Mouse (Mus musculus) hematopoietic stem cell, adult 5-6 weeks (primary cell): ENCODE data around the gene Cbx4. TPM values are rescaled to one million over a fixed set of nuclear protein-coding genes. Genes with fewer than 3 reads are reported as not detected.

Experiments used
- ATAC-seq, 2 experiments: fragments of 125-278 bp in 1 of 2; replicated peaks in 1 of 2; 2 replicates each; pipeline ENCODE4 v1.8.0; 2016 to 2017; ENCODE audit warnings: inconsistent platforms in 2 of 2, mild to moderate bottlenecking in 2 of 2, moderate number of reproducible peaks in 2 of 2, low read depth in 1 of 2, moderate TSS enrichment in 1 of 2; ENCODE audit not compliant: low FRiP score in 2 of 2, poor library complexity in 2 of 2, severe bottlenecking in 2 of 2, insufficient read depth in 1 of 2, low TSS enrichment in 1 of 2
- total RNA-seq: library from RNA; stranded (forward); fragments of 172-1452, 232-1000 nt; gene quantifications from 2 replicates; pipeline ENCODE4 v1.2.3, GENCODE M21; 2017

Gene Cbx4
- total RNA-seq, result 15.7 and 19.7 TPM in 2 replicates

- peak; percentile 65 to 72 for ATAC-seq
These were observed at the start of gene Cbx4 for GRCm38 (mm10) chr11:119086144-119086971. Gene Cbx4, minus strand, starts transcription at chr11:119086221.

- no peak for ATAC-seq
These were observed 48.6 kb upstream of the Cbx4 start for GRCm38 (mm10) chr11:119134586-119134985.

GRCm38 (mm10) chr11:119133437-119134221 is 47.6 kb upstream of the Cbx4 start:
- ATAC-seq, result peak; percentile 81 to 82

GRCm38 (mm10) chr11:119132198-119133035 is 46.4 kb upstream of the Cbx4 start:
- ATAC-seq, result no peak

GRCm38 (mm10) chr11:119130081-119130765 is 44.2 kb upstream of the Cbx4 start:
- ATAC-seq, result no peak

GRCm38 (mm10) chr11:119129281-119130058 is 43.4 kb upstream of the Cbx4 start:
- ATAC-seq, result no peak

- no peak for ATAC-seq
These were observed 42.8 kb upstream of the Cbx4 start for GRCm38 (mm10) chr11:119128668-119129280.

GRCm38 (mm10) chr11:119127686-119128473 is 41.9 kb upstream of the Cbx4 start:
- ATAC-seq, result peak; percentile 49 to 62

- ATAC-seq, result no peak
These were observed 41.1 kb upstream of the Cbx4 start for GRCm38 (mm10) chr11:119127147-119127546.

GRCm38 (mm10) chr11:119125929-119126861 is 40.2 kb upstream of the Cbx4 start:
- ATAC-seq, result peak in 1 of 2 experiments; percentile 10; a peak in 1 of 4 replicates

GRCm38 (mm10) chr11:119124536-119124935 is 38.5 kb upstream of the Cbx4 start:
- no peak for ATAC-seq

- ATAC-seq, result no peak
These were observed 37.7 kb upstream of the Cbx4 start for GRCm38 (mm10) chr11:119123522-119124319.

- peak; percentile 9 to 23; a peak in 1 of 4 replicates for ATAC-seq
These were observed 36.4 kb upstream of the Cbx4 start for GRCm38 (mm10) chr11:119122396-119122795.

- no peak for ATAC-seq
These were observed 32.9 kb upstream of the Cbx4 start for GRCm38 (mm10) chr11:119118905-119119304.
